Mouse (Mus musculus): ENCODE results near the gene Hormad2. TPM values are rescaled to one million over a fixed set of nuclear protein-coding genes. Genes with fewer than 3 reads are reported as not detected.

The Hormad2 gene
- polyA plus RNA-seq, 1 experiment = 15.3 TPM

- Histone ChIP-seq H3K27ac (ENCODE audit: control insufficient read depth, insufficient read depth, low read depth, low read length) (no peak overlapping the region), H3K27me3 (ENCODE audit: control insufficient read depth, insufficient read depth, low read length) (no peaks in the 10 kb centered on the region), H3K36me3 (ENCODE audit: control insufficient read depth, insufficient read depth, low read length) (no peaks in the 10 kb centered on the region), H3K4me1 (ENCODE audit: control insufficient read depth, insufficient read depth, low read length) (peaks cover 6% of the 10 kb centered on the region), H3K4me3 (ENCODE audit: control insufficient read depth, low read depth, low read length) (no peak overlapping the region)
- TF ChIP-seq CTCF (IDR thresholded peaks at IDR 0.05; ENCODE audit: control insufficient read depth, insufficient read depth, insufficient replicate concordance, low read depth, low read length) (no peak), POLR2A (IDR thresholded peaks at IDR 0.05; ENCODE audit: control insufficient read depth, low read depth, low read length) (no peak)
These were observed 143.2 kb downstream of the Hormad2 start for GRCm38 (mm10) chr11:4297753-4298152.

GRCm38 (mm10) chr11:4296610-4297275, 144.2 kb downstream of the Hormad2 start:
- Histone ChIP-seq H3K27ac (ENCODE audit: control insufficient read depth, insufficient read depth, low read depth, low read length) (no peak overlapping the region), H3K4me1 (ENCODE audit: control insufficient read depth, insufficient read depth, low read length) (peaks cover 7% of the 10 kb centered on the region), H3K36me3 (ENCODE audit: control insufficient read depth, insufficient read depth, low read length) (no peaks in the 10 kb centered on the region), H3K27me3 (ENCODE audit: control insufficient read depth, insufficient read depth, low read length) (no peaks in the 10 kb centered on the region), H3K4me3 (ENCODE audit: control insufficient read depth, low read depth, low read length) (no peak overlapping the region)
- TF ChIP-seq CTCF (IDR thresholded peaks at IDR 0.05; ENCODE audit: control insufficient read depth, insufficient read depth, insufficient replicate concordance, low read depth, low read length) (no peak), POLR2A (IDR thresholded peaks at IDR 0.05; ENCODE audit: control insufficient read depth, low read depth, low read length) (no peak)

Other genes starting within 250 kb of the Hormad2 start
- 7.6 and 7.7 TPM in 2 replicates for gene Castor1, start 222.9 kb downstream of the Hormad2 start, polyA plus RNA-seq (2012; rRNA removed)
- not detected in 2 replicates for gene Osm, start 204.7 kb downstream of the Hormad2 start, polyA plus RNA-seq (2012; rRNA removed)
- 0.21 and 0.28 TPM in 2 replicates for gene Lif, start 183.5 kb downstream of the Hormad2 start, polyA plus RNA-seq (2012; rRNA removed)
- 21.7 and 23.4 TPM in 2 replicates for gene Mtmr3, start 153.8 kb upstream of the Hormad2 start, polyA plus RNA-seq (2012; rRNA removed)
- gene Gm11032, start 179.0 kb upstream of the Hormad2 start, polyA plus RNA-seq (2012; rRNA removed) = not detected in 2 replicates
- 54.5 and 57.4 TPM in 2 replicates for gene Ascc2, start 196.6 kb upstream of the Hormad2 start, polyA plus RNA-seq (2012; rRNA removed)

Data from testis, adult 2 months (tissue).